Comparison of ENCODE assay signal across 26 mouse cellular contexts in the genomic region with DNA sequence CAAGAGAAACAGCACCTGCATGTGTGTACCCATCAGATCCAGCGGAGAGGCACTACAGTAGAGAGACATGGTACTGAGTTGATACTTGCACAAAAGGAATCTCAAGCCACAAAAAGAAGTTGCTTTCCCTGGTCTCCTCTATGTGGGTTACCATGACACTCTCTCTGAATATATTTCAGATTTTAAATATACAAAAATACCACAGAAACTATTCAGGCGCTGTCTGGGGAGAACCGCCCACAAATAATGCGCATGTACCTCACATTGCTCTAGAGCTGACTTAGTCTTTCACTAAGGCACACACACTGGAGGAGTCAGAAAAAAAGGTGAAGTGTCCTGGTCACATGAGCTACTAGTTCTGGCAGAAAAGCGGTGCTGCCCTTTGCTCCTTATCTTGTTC. TPM values are rescaled to one million over a fixed set of nuclear protein-coding genes. Genes with fewer than 3 reads are reported as not detected.
DNase-seq lines count a peak whose midpoint lies in the region; TF ChIP-seq lines count a peak whose summit lies in the region.
"Had no signal": no experiment of that assay in that cellular context is flagged by ENCODE, and none has a peak within 500 bp of the region (broad histone marks: within the 10 kb centered on the region; RNA-seq: fewer than 3 reads in every experiment).

No protein-coding gene starts in this region.

- peak in 1 of 2 experiments; percentile 40 for DNase-seq in layer of hippocampus, adult 2 months (ENCODE audit: low spot score in 2 of 2)
- no peak for DNase-seq in layer of hippocampus, adult 9-10 months (ENCODE audit: low spot score)
- DNase-seq in right cerebral cortex, adult 2 months (ENCODE audit: low spot score in 2 of 2), result peak; percentile 42 to 48
- no peak for DNase-seq in right cerebral cortex, postnatal 14 days
- DNase-seq in frontal cortex, postnatal 36 days (ENCODE audit: low spot score in 2 of 2), result peak; percentile 42 to 74
- DNase-seq in cerebellum, postnatal 4 days (ENCODE audit: low spot score in 2 of 2), result no peak
- no peak for DNase-seq in kidney, adult 18-20 months
- DNase-seq: adrenal gland, postnatal 25 days; cerebellum, adult 18-20 months; cerebellum, postnatal 10 days; gastrocnemius, postnatal 25 days; heart, adult 18-20 months; heart, postnatal 4 days; kidney, adult 9 months; kidney, postnatal 10 days; liver, embryonic 13.5 days; lung, adult 18-20 months; midbrain, embryonic 14.5 days had no signal

- H3K27ac ChIP-seq in layer of hippocampus, adult 2 months, result peak overlapping the region; percentile 58; the same call in 1 of the 2 replicates
- H3K27ac ChIP-seq: hindbrain, embryonic 13.5 days; limb, embryonic 10.5 days; limb, embryonic 15.5 days; liver, embryonic 13.5 days; macrophage; stomach, embryonic 15.5 days had no signal

- H3K4me3 ChIP-seq in layer of hippocampus, adult 2 months, result no peak overlapping the region
- H3K4me3 ChIP-seq: heart, embryonic 12.5 days; hindbrain, embryonic 13.5 days; limb, embryonic 10.5 days; limb, embryonic 15.5 days; liver, embryonic 13.5 days; stomach, embryonic 15.5 days had no signal

- no peak for TF ChIP-seq CTCF in layer of hippocampus, adult 2 months (conservative IDR thresholded peaks at IDR 0.05)

RNA-seq across cellular contexts. Expression of a gene that starts 24.8 kb away (rescaled TPM):
- total RNA-seq in layer of hippocampus, adult 2 months (2021), result 10 to 100 TPM in 1 of 2 experiments, 1 to 10 TPM in 1; 5.9 to 10.1 TPM
- total RNA-seq: adrenal gland, postnatal 25 days; gastrocnemius, adult 18-20 months; gastrocnemius, postnatal 25 days; heart, adult 18-20 months; monocyte, adult 5-6 weeks had no signal

Comparison
In these comparisons a context has a peak if more than half of its experiments do, and no peak if none do; other contexts are left out.
1. DNase-seq: peak in right cerebral cortex, adult 2 months (2 of 2) and frontal cortex, postnatal 36 days (2 of 2); none in layer of hippocampus, adult 9-10 months (single experiment), right cerebral cortex, postnatal 14 days (single experiment), cerebellum, postnatal 4 days (0 of 2) and kidney, adult 18-20 months (single experiment).